9 mouse cellular contexts compared by ENCODE assay signal in genomic region chr17:27141971-27142450, GRCm38 (mm10). TPM values are rescaled to one million over a fixed set of nuclear protein-coding genes. Genes with fewer than 3 reads are reported as not detected.
DNase-seq lines count a peak whose midpoint lies in the region; ATAC-seq and TF ChIP-seq lines count a peak whose summit lies in the region.
"Had no signal": no experiment of that assay in that cellular context is flagged by ENCODE, and none has a peak within 500 bp of the region (broad histone marks: within the 10 kb centered on the region; RNA-seq: fewer than 3 reads in every experiment).

No protein-coding gene starts in this region.

- H3K4me2 ChIP-seq in heart, postnatal 0 days (ENCODE audit: low read depth, low read length) = no peak overlapping the region
- no peak overlapping the region for H3K4me2 ChIP-seq in limb, embryonic 15.5 days
- H3K4me2 ChIP-seq in hindbrain, embryonic 16.5 days (ENCODE audit: low read length) = no peak overlapping the region

- TF ChIP-seq CTCF in heart, postnatal 0 days (IDR thresholded peaks at IDR 0.05; ENCODE audit: low read depth) = no peak

- TF ChIP-seq EP300 in heart, postnatal 0 days (IDR thresholded peaks at IDR 0.05; ENCODE audit: low read depth) = no peak

- H3K27ac ChIP-seq in heart, postnatal 0 days (ENCODE audit: low read depth) = no peak overlapping the region
- peak overlapping the region; percentile 74 for H3K27ac ChIP-seq in limb, embryonic 15.5 days
- H3K27ac ChIP-seq in hindbrain, embryonic 16.5 days (ENCODE audit: low read depth, low read length) = no peak overlapping the region

- peaks cover 3% of the 10 kb centered on the region; the same call in 1 of the 2 replicates for H3K4me1 ChIP-seq in heart, postnatal 0 days (ENCODE audit: control insufficient read depth, insufficient read depth)
- H3K4me1 ChIP-seq in limb, embryonic 15.5 days = peaks cover 57% of the 10 kb centered on the region
- H3K4me1 ChIP-seq in hindbrain, embryonic 16.5 days (ENCODE audit: control insufficient read depth, insufficient read depth, low read depth, low read length) = peaks cover 20% of the 10 kb centered on the region

- peak; percentile 38 to 68 for DNase-seq in heart, adult 18-20 months
- DNase-seq in heart, adult 8-10 months (ENCODE audit: low spot score) = no peak
- DNase-seq in adrenal gland, postnatal 25 days = peak; percentile 46
- no peak for DNase-seq in heart, postnatal 0 days (ENCODE audit: low spot score)
- no peak for DNase-seq in retina, embryonic 14.5 days (ENCODE audit: low spot score)
- no peak for DNase-seq in thymus, adult 18-20 months
- DNase-seq: cerebellum, adult 8-10 months had no signal

- no peak overlapping the region; the same call in 1 of the 2 replicates for H3K9ac ChIP-seq in heart, postnatal 0 days (replicated peaks; ENCODE audit: low read depth, low read length)
- H3K9ac ChIP-seq in limb, embryonic 15.5 days = no peak overlapping the region
- no peak overlapping the region for H3K9ac ChIP-seq in hindbrain, embryonic 16.5 days (ENCODE audit: low read depth, low read length)

- ATAC-seq in heart, postnatal 0 days (ENCODE audit: insufficient read depth, low read depth) = 0 out of 2 replicates have a peak, but pooled peaks have one; percentile 32
- ATAC-seq in limb, embryonic 15.5 days (ENCODE audit: insufficient number of reproducible peaks, low FRiP score, low TSS enrichment, low read depth) = peak; percentile 55
- no peak for ATAC-seq in hindbrain, embryonic 16.5 days

- H3K27me3 ChIP-seq in heart, postnatal 0 days (ENCODE audit: control insufficient read depth, insufficient read depth, low read length) = peaks cover 8% of the 10 kb centered on the region; the same call in 1 of the 2 replicates
- H3K27me3 ChIP-seq in limb, embryonic 15.5 days = no peaks in the 10 kb centered on the region; the same call in 1 of the 2 replicates
- H3K27me3 ChIP-seq in hindbrain, embryonic 16.5 days (replicated peaks; ENCODE audit: control insufficient read depth, insufficient read depth, low read length) = no peaks in the 10 kb centered on the region; the same call in 1 of the 2 replicates

- WGBS in heart, postnatal 0 days = 37% methylated on average over 10 of the region's 10 CpGs
- 26% methylated on average over 10 of the region's 10 CpGs for WGBS in limb, embryonic 15.5 days
- WGBS in hindbrain, embryonic 16.5 days = 41% methylated on average over 10 of the region's 10 CpGs

- H3K36me3 ChIP-seq in heart, postnatal 0 days (replicated peaks; ENCODE audit: control insufficient read depth, insufficient read depth, low read length) = no peaks in the 10 kb centered on the region
- H3K36me3 ChIP-seq in limb, embryonic 15.5 days = no peaks in the 10 kb centered on the region
- no peaks in the 10 kb centered on the region for H3K36me3 ChIP-seq in hindbrain, embryonic 16.5 days (ENCODE audit: control insufficient read depth, insufficient read depth, low read length)

- H3K4me3 ChIP-seq in heart, postnatal 0 days (ENCODE audit: low read depth, low read length) = no peak overlapping the region
- no peak overlapping the region for H3K4me3 ChIP-seq in limb, embryonic 15.5 days
- H3K4me3 ChIP-seq in hindbrain, embryonic 16.5 days (ENCODE audit: low read length) = no peak overlapping the region

- H3K9me3 ChIP-seq in heart, postnatal 0 days (replicated peaks; ENCODE audit: control insufficient read depth, low read length) = no peaks in the 10 kb centered on the region
- H3K9me3 ChIP-seq in limb, embryonic 15.5 days = no peaks in the 10 kb centered on the region
- H3K9me3 ChIP-seq in hindbrain, embryonic 16.5 days (ENCODE audit: control insufficient read depth, low read length) = no peaks in the 10 kb centered on the region

RNA-seq across cellular contexts. Expression of gene Uqcc2, which starts 8.3 kb away (rescaled TPM):
- 100 to 1,000 TPM; 307 to 322 TPM for total RNA-seq in heart, adult 18-20 months (2021)
- 100 to 1,000 TPM; 333 to 355 (median 345) TPM for total RNA-seq in heart, adult 8-10 months (2022)
- total RNA-seq in adrenal gland, postnatal 25 days (2021) = 212 and 245 TPM in 2 replicates
- total RNA-seq in heart, postnatal 0 days (2014; rRNA removed; ENCODE audit: low replicate concordance) = 301 and 397 TPM in 2 replicates
- polyA plus RNA-seq in heart, postnatal 0 days (2015; fragmentation: Nextera tagmentation; extraction: Ambion mirVana) = 419 and 436 TPM in 2 replicates
- polyA plus RNA-seq in limb, embryonic 15.5 days (2015; fragmentation: Nextera tagmentation; extraction: Ambion mirVana) = 276 and 289 TPM in 2 replicates
- 343 and 396 TPM in 2 replicates for polyA plus RNA-seq in hindbrain, embryonic 16.5 days (2015; fragmentation: Nextera tagmentation; extraction: Ambion mirVana)

RNA-seq across cellular contexts. Expression of gene Ip6k3, which starts 25.6 kb away (rescaled TPM):
- 1 to 10 TPM; 4.3 to 8.0 TPM for total RNA-seq in heart, adult 18-20 months (2021)
- total RNA-seq in heart, adult 8-10 months (2022) = 1 to 10 TPM; 3.7 to 9.2 (median 4.8) TPM
- 0.52 and 1.6 TPM in 2 replicates for total RNA-seq in adrenal gland, postnatal 25 days (2021)
- 0.93 and 6.1 TPM in 2 replicates for total RNA-seq in heart, postnatal 0 days (2014; rRNA removed; ENCODE audit: low replicate concordance)
- 2.1 and 3.7 TPM in 2 replicates for polyA plus RNA-seq in heart, postnatal 0 days (2015; fragmentation: Nextera tagmentation; extraction: Ambion mirVana)
- polyA plus RNA-seq in limb, embryonic 15.5 days (2015; fragmentation: Nextera tagmentation; extraction: Ambion mirVana) = 0.44 and 1.7 TPM in 2 replicates
- polyA plus RNA-seq in hindbrain, embryonic 16.5 days (2015; fragmentation: Nextera tagmentation; extraction: Ambion mirVana) = 0.27 and 0.31 TPM in 2 replicates

Comparison
In these comparisons a context has a peak if more than half of its experiments do, and no peak if none do; other contexts are left out.
1. DNase-seq: peak in heart, adult 18-20 months (2 of 2) and adrenal gland, postnatal 25 days (single experiment); none in heart, adult 8-10 months (single experiment), heart, postnatal 0 days (single experiment), retina, embryonic 14.5 days (single experiment) and thymus, adult 18-20 months (0 of 2).